Mouse (Mus musculus) ES-E14 (cell line): ENCODE results near the gene Olfml3.

ENCODE experiments used
- MAFK ChIP-seq: IDR thresholded peaks from 2 replicates; pipeline ENCODE4 v1.6.1; 2014; ENCODE audit warnings: mild to moderate bottlenecking, low read depth, low read length, inconsistent platforms; ENCODE audit not compliant: insufficient read depth
- ZC3H11A ChIP-seq: IDR thresholded peaks from 2 replicates; pipeline ENCODE4 v1.6.1; 2012; ENCODE audit warnings: low read depth, mild to moderate bottlenecking, inconsistent platforms, low read length, borderline replicate concordance

GRCm38 (mm10) chr3:103755351-103755750 lies 17.6 kb upstream of the Olfml3 start:
- TF ChIP-seq ZC3H11A (no peak), MAFK (no peak)
